Mouse (Mus musculus): ENCODE data around the gene Catsper2. TPM values are rescaled to one million over a fixed set of nuclear protein-coding genes. Genes with fewer than 3 reads are reported as not detected.

Gene Catsper2
- polyA plus RNA-seq, 1 experiment = 1.3 TPM

GRCm38 (mm10) chr2:121359461-121359860 is 54.1 kb downstream of the Catsper2 start:
- no peak for DNase-seq (ENCODE audit: low read depth, low spot score)
- 37% methylated on average over 4 of the region's 4 CpGs for WGBS

GRCm38 (mm10) chr2:121358381-121358780 is 55.2 kb downstream of the Catsper2 start:
- DNase-seq (ENCODE audit: low read depth, low spot score) = no peak
- WGBS = 1% methylated on average over 16 of the region's 16 CpGs

- 2% methylated on average over 4 of the region's 4 CpGs for WGBS
These were observed 55.6 kb downstream of the Catsper2 start for GRCm38 (mm10) chr2:121357961-121358360.

GRCm38 (mm10) chr2:121357494-121357893 is 56.1 kb downstream of the Catsper2 start, which contains the start of gene Ckmt1:
Gene Ckmt1, plus strand, starts transcription at chr2:121357714.
- DNase-seq (ENCODE audit: low read depth, low spot score) = no peak
- 14% methylated on average over 5 of the region's 5 CpGs for WGBS

More at GRCm38 (mm10) chr2:121357961-121358360, 55.6 kb downstream of the Catsper2 start:
- DNase-seq (ENCODE audit: low read depth, low spot score) = no peak

GRCm38 (mm10) chr2:121354820-121355592 is 58.6 kb downstream of the Catsper2 start, which contains the start of gene Ppip5k1:
Gene Ppip5k1, minus strand, starts transcription at chr2:121355396.
- WGBS = under 1% methylated on average over 58 of the region's 58 CpGs
- DNase-seq (ENCODE audit: low read depth, low spot score) = peak; percentile 88

GRCm38 (mm10) chr2:121354378-121354777 is 59.2 kb downstream of the Catsper2 start:
- WGBS = 2% methylated on average over 6 of the region's 6 CpGs
- no peak for DNase-seq (ENCODE audit: low read depth, low spot score)

GRCm38 (mm10) chr2:121353156-121353555 is 60.4 kb downstream of the Catsper2 start:
- 70% methylated on average over 8 of the region's 8 CpGs for WGBS
- no peak for DNase-seq (ENCODE audit: low read depth, low spot score)

Other genes with a start within 250 kb of the Catsper2 start
- 13.4 and 27.9 TPM in 2 replicates for gene Tubgcp4, start 243.1 kb downstream of the Catsper2 start, polyA plus RNA-seq (2012; rRNA removed)
- gene Zscan29, start 242.7 kb downstream of the Catsper2 start, polyA plus RNA-seq (2012; rRNA removed) = 2.4 and 4.6 TPM in 2 replicates
- gene Trp53bp1, start 142.4 kb downstream of the Catsper2 start, polyA plus RNA-seq (2012; rRNA removed) = 13.1 and 14.6 TPM in 2 replicates
- gene Map1a, start 124.2 kb downstream of the Catsper2 start, polyA plus RNA-seq (2012; rRNA removed) = 1.5 and 4.1 TPM in 2 replicates
- 27.1 and 52.3 TPM in 2 replicates for gene Ppip5k1, start 58.4 kb downstream of the Catsper2 start, polyA plus RNA-seq (2012; rRNA removed)
- 912 and 1,609 TPM in 2 replicates for gene Ckmt1, start 56.1 kb downstream of the Catsper2 start, polyA plus RNA-seq (2012; rRNA removed)
- gene Strc, start 26.6 kb downstream of the Catsper2 start, polyA plus RNA-seq (2012; rRNA removed) = 0.19 and 0.41 TPM in 2 replicates
- 405 and 622 TPM in 2 replicates for gene Pdia3, start within 50 bp of the Catsper2 start, polyA plus RNA-seq (2012; rRNA removed)
- gene Ell3, start 30.5 kb upstream of the Catsper2 start, polyA plus RNA-seq (2012; rRNA removed) = 4.1 and 4.7 TPM in 2 replicates
- gene Serf2, start 35.4 kb upstream of the Catsper2 start, polyA plus RNA-seq (2012; rRNA removed) = 399 and 485 TPM in 2 replicates
- 6.8 and 7.5 TPM in 2 replicates for gene Hypk, start 39.5 kb upstream of the Catsper2 start, polyA plus RNA-seq (2012; rRNA removed)
- 0.16 and 0.30 TPM in 2 replicates for gene Serinc4, start 43.0 kb upstream of the Catsper2 start, polyA plus RNA-seq (2012; rRNA removed)
- 2.4 and 2.9 TPM in 2 replicates for gene Mfap1b, start 60.3 kb upstream of the Catsper2 start, polyA plus RNA-seq (2012; rRNA removed)
- 2.9 TPM in 2 replicates for gene Mfap1a, start 92.9 kb upstream of the Catsper2 start, polyA plus RNA-seq (2012; rRNA removed)
- 3.7 and 4.9 TPM in 2 replicates for gene Wdr76, start 92.9 kb upstream of the Catsper2 start, polyA plus RNA-seq (2012; rRNA removed)

Measured in large intestine, adult 2 months (tissue).